Mouse (Mus musculus) gonadal fat pad, adult 2 months (tissue): Measurements from ENCODE around the gene Ing5. TPM values are rescaled to one million over a fixed set of nuclear protein-coding genes. Genes with fewer than 3 reads are reported as not detected.
"Not testable (repeated sequence)": the region's sequence is repeated elsewhere in the genome, so short reads cannot be mapped to it uniquely, and the experiment has no call there.

Experiments used
- DNase-seq: peaks from one replicate; pipeline ENCODE4 v3.0.0-alpha.2; 2012; ENCODE audit warnings: low read depth
- polyA plus RNA-seq: library from polyadenylated mRNA; depleted of rRNA; stranded (reverse); fragments of >200 nt; gene quantifications from 2 replicates; pipeline ENCODE4 v1.2.3, GENCODE M21; 2012; rRNA removed

Gene Ing5
- polyA plus RNA-seq, result 7.4 and 9.7 TPM in 2 replicates

DNA sequence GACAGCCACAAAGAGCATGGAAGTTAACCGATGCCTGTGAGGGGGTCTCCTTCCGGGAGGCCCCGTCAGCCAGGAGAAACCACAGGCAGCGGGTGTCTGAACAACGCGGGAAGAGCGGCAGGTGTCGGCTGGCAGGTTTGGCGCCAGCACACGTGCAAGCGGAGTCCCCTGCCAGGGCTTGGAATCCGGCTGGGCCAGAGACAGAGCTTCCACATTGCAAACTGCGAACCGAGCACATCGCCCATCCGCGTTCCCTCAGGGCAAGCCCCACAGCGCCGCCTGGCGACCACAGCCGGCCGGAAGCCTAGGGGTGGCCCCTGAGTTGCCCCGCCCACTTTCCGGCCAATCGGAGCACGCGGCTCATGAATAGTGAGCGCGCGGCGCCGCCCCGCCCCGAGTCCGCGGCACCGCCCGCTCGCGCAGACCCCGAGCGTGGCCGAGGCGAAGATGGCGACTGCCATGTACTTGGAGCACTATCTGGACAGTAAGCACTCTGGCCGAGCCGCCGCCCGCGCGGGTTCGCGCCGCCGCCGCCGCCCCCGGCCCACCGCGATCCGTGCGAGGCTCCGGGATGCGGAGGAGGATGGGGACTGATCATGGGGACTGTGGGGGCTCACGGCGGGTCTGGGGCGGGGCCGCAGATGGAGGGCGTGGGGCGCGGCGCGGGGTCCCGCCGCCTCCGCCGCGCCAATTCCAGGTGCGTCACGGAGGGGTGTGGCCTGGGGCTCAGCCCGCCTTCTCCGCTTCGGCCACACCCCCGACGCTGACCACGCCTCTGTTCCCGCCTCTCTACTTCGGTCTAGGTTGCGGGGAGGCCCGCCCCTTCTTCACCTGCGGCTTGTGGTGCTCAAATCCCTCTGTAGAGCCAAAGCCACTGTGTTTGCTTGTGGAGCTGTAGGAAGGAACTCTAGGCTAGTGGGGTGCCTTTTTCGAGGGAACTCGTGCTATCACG, at the start of gene Ing5:
Gene Ing5, plus strand, starts transcription at position 410 of the 952 bp plus-strand sequence.
- DNase-seq, result no peak

DNA sequence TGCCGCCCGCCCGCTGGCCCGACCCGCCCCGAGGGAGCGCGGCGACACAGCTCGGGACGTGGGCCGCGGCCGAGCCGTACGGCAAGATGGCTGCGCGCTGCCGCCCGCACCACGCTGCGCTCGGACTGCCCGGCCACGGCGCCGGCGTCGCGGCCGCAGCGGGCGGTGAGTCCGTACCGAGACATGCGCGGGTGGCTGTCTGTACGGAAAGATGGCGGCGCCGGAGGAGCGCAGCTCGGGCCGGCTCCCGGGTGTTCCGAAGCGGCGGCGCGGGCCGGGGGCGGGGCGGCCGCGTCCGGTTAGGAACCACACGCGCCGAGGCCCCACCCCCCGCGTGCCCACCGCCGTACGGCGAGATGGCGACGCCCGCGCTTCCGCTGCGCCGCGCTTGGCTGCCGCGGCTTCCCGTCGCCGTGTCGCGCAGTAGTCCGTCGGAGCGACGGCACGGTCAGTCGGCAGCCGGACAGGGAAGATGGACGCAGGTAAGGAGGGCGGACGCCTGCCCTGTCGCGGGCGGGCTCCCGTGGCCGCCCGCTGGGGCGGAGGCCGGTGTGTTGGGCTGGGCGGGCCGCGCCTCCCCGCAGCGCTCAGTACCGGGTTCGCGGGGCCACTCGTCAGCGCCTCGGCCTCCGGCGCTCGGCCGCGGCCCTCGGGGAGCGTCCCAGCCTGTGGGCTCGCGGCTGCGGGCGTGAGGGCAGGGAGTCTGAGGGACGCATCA, 49.0 kb upstream of the Ing5 start, which contains the start of gene Thap4:
Gene Thap4, minus strand, starts transcription at position 292 of the 718 bp plus-strand sequence.
- no peak for DNase-seq

GRCm38 (mm10) chr1:93755291-93755610, 48.5 kb upstream of the Ing5 start:
- DNase-seq, result no peak

GRCm38 (mm10) chr1:93755618-93756017, 48.1 kb upstream of the Ing5 start:
- DNase-seq, result no peak

DNA sequence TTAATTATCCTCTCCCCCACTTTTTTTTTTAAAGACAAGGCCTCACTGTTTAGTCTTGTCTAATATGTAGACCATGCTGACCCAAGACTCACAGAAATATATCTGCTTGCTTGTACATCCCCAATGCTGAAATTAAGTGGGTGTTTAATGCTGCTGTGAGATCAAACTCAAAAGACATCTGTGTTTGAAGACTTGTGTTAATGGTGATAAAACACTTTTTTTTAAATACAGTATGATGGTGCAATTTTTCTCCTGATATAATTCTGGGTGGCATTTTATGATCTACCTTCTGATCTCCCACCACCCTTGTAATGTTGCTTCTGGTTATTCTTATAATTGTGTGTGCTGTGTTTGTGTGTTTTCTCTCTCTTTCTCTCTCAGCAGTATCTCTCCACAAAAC, 47.6 kb upstream of the Ing5 start:
- DNase-seq, result no peak

GRCm38 (mm10) chr1:93760076-93760475, 43.7 kb upstream of the Ing5 start:
- DNase-seq, result peak; percentile 54

- DNase-seq, result not testable (repeated sequence)
Measured at GRCm38 (mm10) chr1:93763531-93763930, 40.2 kb upstream of the Ing5 start.

DNA sequence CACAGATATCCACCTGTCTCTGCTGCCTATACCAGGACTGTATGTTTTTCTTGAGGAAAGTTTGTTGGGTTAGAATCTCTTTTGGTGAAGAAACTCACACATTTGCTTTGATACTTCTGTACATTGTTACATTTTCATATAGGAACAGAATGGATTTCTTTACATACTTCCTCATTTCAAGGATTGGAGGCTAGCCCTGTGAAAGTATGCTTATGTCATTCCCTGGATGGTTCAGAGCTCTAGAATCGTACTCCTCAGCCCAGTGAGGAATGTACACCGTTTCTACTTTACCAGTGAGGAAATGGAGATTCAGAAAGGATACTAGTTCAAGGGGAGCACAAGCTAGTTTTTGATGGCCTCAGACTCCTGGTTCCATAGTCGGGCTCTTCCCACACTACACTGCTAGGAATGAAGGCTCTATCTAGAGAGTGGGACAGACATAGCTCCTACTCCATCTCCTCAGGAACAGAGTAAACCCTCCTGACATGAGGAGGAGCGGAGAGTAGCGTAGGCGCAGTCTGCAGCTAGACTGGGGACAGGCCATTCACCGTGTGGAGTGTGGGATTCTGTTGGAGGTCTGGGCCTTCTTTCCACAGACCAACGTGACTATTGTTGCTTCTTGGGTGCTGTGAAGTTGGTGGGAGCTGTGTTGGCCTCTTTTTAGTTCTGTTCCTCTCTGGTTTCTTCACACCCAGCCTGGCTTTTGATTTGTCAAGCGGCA, 38.7 kb upstream of the Ing5 start:
- no peak for DNase-seq

DNA sequence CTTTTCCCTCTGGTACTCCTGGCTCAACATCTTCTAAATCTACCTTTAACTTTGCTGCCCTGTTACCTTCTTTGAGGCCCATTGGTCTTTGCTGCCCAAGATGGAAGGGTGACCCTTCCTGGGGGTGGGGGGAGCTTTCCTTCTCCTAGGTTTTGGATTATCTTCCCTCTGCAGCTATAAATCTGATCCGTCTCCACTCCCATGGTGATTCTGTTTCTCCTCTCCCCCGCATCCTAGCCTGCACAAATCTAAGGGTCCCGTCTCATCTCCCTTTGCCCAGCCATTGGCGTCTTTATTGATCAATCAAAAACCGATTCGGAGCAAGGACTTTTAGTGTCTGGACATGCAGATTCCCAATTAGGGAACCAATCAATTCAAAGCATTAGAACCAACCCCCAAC, 36.2 kb upstream of the Ing5 start:
- DNase-seq, result no peak

GRCm38 (mm10) chr1:93769901-93770300, 33.9 kb upstream of the Ing5 start:
- no peak for DNase-seq

DNA sequence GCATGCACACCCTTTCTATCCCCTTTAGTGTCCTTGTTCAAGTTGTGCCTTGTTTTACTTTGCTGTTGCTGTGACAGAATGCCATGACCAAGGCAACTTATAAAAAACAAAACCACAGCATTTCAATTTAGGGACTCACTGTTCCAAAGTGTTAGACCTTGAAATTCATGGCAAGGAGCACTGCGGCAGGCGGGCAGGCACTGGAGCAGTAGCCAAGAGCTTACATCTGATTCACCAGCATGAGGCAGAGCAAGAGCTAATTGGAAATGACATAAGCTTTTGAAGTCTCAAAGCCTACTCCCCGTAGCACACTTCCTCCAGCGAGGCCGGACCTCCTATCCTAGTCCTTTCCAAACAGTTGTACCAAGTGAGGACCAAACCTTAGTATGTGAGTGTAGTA, 27.1 kb upstream of the Ing5 start:
- DNase-seq, result no peak

DNA sequence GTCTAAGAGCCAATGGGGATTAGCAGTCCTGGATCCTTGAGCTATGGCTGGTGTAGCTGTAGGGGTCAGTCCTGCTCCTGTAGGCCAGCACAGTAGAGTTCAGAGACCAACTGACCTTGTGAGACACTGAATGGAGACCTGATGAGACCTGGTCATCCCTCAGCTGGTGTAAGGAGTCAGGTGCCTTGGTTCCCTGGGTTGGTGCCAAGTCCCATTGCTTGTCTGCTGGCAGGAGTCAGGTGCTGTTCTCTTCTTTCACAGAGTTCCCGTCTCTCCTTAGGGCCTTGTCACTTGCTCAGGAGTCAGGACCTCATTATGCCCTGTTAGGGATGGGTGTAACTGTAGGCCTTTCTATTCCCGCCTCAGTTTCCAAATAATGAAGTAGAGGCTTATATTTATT, 16.9 kb upstream of the Ing5 start:
- no peak for DNase-seq

- no peak for DNase-seq
Measured at GRCm38 (mm10) chr1:93794526-93794925, 9.2 kb upstream of the Ing5 start.

DNA sequence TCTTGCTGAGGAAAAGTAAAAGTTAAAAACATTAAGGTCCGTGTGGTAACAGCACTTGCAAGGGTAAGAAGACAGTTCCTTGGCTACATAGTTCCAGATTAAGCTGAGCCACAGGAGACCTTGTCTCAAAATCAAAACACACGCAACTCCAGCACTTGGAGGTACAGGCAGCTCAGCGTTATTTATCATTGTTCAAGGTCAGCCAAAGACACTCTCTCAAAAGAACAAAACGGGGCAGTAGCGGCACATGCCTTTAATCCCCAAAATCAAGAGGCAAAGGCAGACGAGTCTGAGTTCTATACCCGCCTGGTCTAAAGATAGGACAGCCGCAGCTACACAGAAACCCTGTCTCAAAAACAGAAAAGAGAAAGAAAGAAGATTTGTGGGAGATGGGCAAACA, 7.9 kb upstream of the Ing5 start:
- no peak for DNase-seq

GRCm38 (mm10) chr1:93800670-93801503, 2.9 kb upstream of the Ing5 start:
- no peak for DNase-seq

GRCm38 (mm10) chr1:93801741-93802238, 2.0 kb upstream of the Ing5 start, which contains the start of gene Dtymk:
Gene Dtymk (minus strand): TSS chr1:93801934.
- no peak for DNase-seq

- no peak for DNase-seq
Measured at GRCm38 (mm10) chr1:93802771-93803170, 994 bp upstream of the Ing5 start.

GRCm38 (mm10) chr1:93804818-93805217, 1.1 kb downstream of the Ing5 start:
- DNase-seq, result no peak

GRCm38 (mm10) chr1:93805221-93805951, 1.6 kb downstream of the Ing5 start:
- no peak for DNase-seq

DNA sequence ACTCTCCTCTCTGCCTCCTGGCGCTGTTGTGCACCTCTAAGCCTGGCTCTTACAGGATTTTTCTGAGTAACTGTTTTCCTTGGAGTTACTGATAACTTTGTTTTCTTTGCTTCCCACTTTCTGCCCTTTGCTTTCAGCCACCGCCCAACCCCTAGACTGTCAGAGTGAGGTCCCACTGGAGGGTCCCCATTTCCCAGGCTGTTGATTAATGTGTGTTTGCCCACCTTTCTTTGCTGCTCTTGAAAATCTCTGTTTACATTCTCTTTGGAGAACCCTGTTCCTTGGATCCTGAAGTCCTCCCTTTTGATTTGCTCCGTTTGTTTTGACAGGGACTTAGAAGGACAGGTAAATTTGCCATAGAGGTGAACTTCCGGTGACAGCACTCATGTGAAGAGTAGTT, 5.1 kb downstream of the Ing5 start:
- DNase-seq, result no peak
